Mouse (Mus musculus) bone marrow, adult 2 months (tissue): ENCODE data around the gene Zfp770.

Experiments used
- CTCF ChIP-seq: fragments of 200-500 bp; IDR thresholded peaks from 2 replicates; pipeline ENCODE4 v1.5.1; 2011; ENCODE audit warnings: low read length, control low read depth; ENCODE audit not compliant: control insufficient read depth, insufficient read depth
- POLR2A ChIP-seq: fragments of 200-500 bp; IDR thresholded peaks from 2 replicates; pipeline ENCODE4 v1.6.1; 2011; ENCODE audit warnings: low read depth, mild to moderate bottlenecking, control low read depth, low read length, borderline replicate concordance; ENCODE audit not compliant: control insufficient read depth

DNA sequence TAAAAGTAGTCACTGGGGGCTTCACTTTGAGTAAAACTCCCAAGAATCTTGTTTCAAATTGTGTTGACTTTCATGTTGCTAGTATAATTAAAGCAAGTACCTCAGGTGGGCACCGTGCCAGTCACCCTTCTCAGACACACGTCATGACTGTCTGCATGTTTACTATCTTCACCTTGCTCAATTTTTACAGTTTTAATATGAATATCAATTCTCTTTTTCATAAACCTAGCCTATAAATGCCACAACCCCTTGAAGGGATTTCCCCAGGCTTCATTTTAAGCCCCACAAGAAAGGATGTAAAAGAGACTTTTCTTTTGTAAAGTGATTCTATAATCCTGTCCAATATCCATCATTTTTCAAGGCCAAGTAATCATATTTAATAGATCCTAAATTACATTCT, 30.0 kb upstream of the Zfp770 start:
- no peak for TF ChIP-seq CTCF
- no peak for TF ChIP-seq POLR2A
